Mouse (Mus musculus): ENCODE measurements around the gene Fam122b.

Gene Fam122b

GRCm38 (mm10) chrX:53201616-53202015 is 68.0 kb downstream of the Fam122b start:
- DNase-seq (ENCODE audit: low spot score in 2 of 2): no peak

- no peak for DNase-seq (ENCODE audit: low spot score in 2 of 2)
These were observed 71.9 kb downstream of the Fam122b start for GRCm38 (mm10) chrX:53197681-53198080.

GRCm38 (mm10) chrX:53196392-53196791 is 73.2 kb downstream of the Fam122b start:
- no peak for DNase-seq (ENCODE audit: low spot score in 2 of 2)
